In genomic region chr11:104693235-104693634, GRCm38 (mm10) we compare ENCODE assay signal across 31 mouse cellular contexts. TPM values are rescaled to one million over a fixed set of nuclear protein-coding genes. Genes with fewer than 3 reads are reported as not detected.
DNase-seq lines count a peak whose midpoint lies in the region; ATAC-seq lines count a peak whose summit lies in the region.
"Had no signal": no experiment of that assay in that cellular context is flagged by ENCODE, and none has a peak within 500 bp of the region (broad histone marks: within the 10 kb centered on the region; RNA-seq: fewer than 3 reads in every experiment).

No protein-coding gene starts in this region.

- no peak overlapping the region for H3K4me2 ChIP-seq in forebrain, embryonic 12.5 days
- H3K4me2 ChIP-seq: heart, embryonic 12.5 days; hindbrain, embryonic 13.5 days; limb, embryonic 13.5 days; liver, embryonic 11.5 days; midbrain, embryonic 11.5 days; neural tube, embryonic 12.5 days had no signal

- no peaks in the 10 kb centered on the region for H3K9me3 ChIP-seq in forebrain, embryonic 12.5 days
- H3K9me3 ChIP-seq: hindbrain, embryonic 13.5 days; limb, embryonic 13.5 days; neural tube, embryonic 12.5 days had no signal

- no peaks in the 10 kb centered on the region for H3K36me3 ChIP-seq in forebrain, embryonic 12.5 days (replicated peaks)
- H3K36me3 ChIP-seq: heart, embryonic 12.5 days; hindbrain, embryonic 13.5 days; limb, embryonic 13.5 days; neural tube, embryonic 12.5 days had no signal

- H3K27ac ChIP-seq in forebrain, embryonic 12.5 days, result no peak overlapping the region
- H3K27ac ChIP-seq: hindbrain, embryonic 13.5 days; limb, embryonic 13.5 days; neural tube, embryonic 12.5 days had no signal

- ATAC-seq in forebrain, embryonic 12.5 days (ENCODE audit: low FRiP score), result no peak
- ATAC-seq: forebrain, embryonic 14.5 days; intestine, embryonic 16.5 days had no signal

- no peaks in the 10 kb centered on the region for H3K27me3 ChIP-seq in forebrain, embryonic 12.5 days
- H3K27me3 ChIP-seq: heart, embryonic 12.5 days; hindbrain, embryonic 13.5 days; limb, embryonic 13.5 days; neural tube, embryonic 12.5 days had no signal

- peak; percentile 26 to 74 for DNase-seq in layer of hippocampus, adult 18-20 months (ENCODE audit: low spot score in 2 of 2)
- DNase-seq in layer of hippocampus, adult 9-10 months (ENCODE audit: low spot score), result no peak
- peak; percentile 23 for DNase-seq in right cerebral cortex, postnatal 25 days
- DNase-seq in right cerebral cortex, postnatal 4 days, result no peak
- DNase-seq in layer of hippocampus, adult 9-11 months, result peak; percentile 48
- DNase-seq in telencephalon, adult 2 months (ENCODE audit: low read depth, low spot score), result peak; percentile 52
- no peak for DNase-seq in T-cell, adult 2 months (ENCODE audit: low spot score)
- DNase-seq: adrenal gland, adult 8-10 months; B cell, adult 2 months; cerebellum, adult 8-10 months; cerebellum, postnatal 25 days; gastrocnemius, postnatal 14 days; heart, adult 18-20 months; heart, postnatal 4 days; kidney, adult 8-10 months; kidney, postnatal 10 days; lung, postnatal 36 days had no signal

- no peak overlapping the region for H3K4me3 ChIP-seq in forebrain, embryonic 12.5 days (replicated peaks)
- H3K4me3 ChIP-seq: heart, embryonic 12.5 days; hindbrain, embryonic 13.5 days; limb, embryonic 13.5 days; myocyte; neural tube, embryonic 12.5 days had no signal

- no peak overlapping the region for H3K9ac ChIP-seq in forebrain, embryonic 12.5 days
- H3K9ac ChIP-seq: heart, embryonic 12.5 days; hindbrain, embryonic 13.5 days; limb, embryonic 13.5 days; neural tube, embryonic 12.5 days had no signal

- WGBS in forebrain, embryonic 12.5 days, result 92% methylated on average over 6 of the region's 6 CpGs

- no peaks in the 10 kb centered on the region for H3K4me1 ChIP-seq in forebrain, embryonic 12.5 days
- H3K4me1 ChIP-seq: heart, embryonic 12.5 days; hindbrain, embryonic 13.5 days; limb, embryonic 13.5 days; neural tube, embryonic 12.5 days had no signal

RNA-seq across cellular contexts. Expression of gene Gm11639, which starts 7.7 kb away (rescaled TPM):
- under 1 TPM; 0.33 to 0.47 TPM for total RNA-seq in layer of hippocampus, adult 18-20 months (2021)
- not detected in 2 replicates for polyA plus RNA-seq in forebrain, embryonic 12.5 days (2016; fragmentation: Nextera tagmentation; extraction: Ambion mirVana)
- total RNA-seq: megakaryocyte, adult 5-6 weeks had no signal
- polyA plus RNA-seq: embryonic facial prominence, embryonic 11.5 days; forebrain, embryonic 14.5 days; large intestine, adult 2 months; limb, embryonic 13.5 days; midbrain, embryonic 11.5 days; myocyte; urinary bladder, adult 2 months had no signal

Comparison
In these comparisons a context has a peak if more than half of its experiments do, and no peak if none do; other contexts are left out.
1. DNase-seq: peak in layer of hippocampus, adult 18-20 months (2 of 2), right cerebral cortex, postnatal 25 days (single experiment), layer of hippocampus, adult 9-11 months (single experiment) and telencephalon, adult 2 months (single experiment); none in layer of hippocampus, adult 9-10 months (single experiment), right cerebral cortex, postnatal 4 days (single experiment) and T-cell, adult 2 months (single experiment).